Mouse (Mus musculus): ENCODE results near the gene Marveld3. TPM values are rescaled to one million over a fixed set of nuclear protein-coding genes. Genes with fewer than 3 reads are reported as not detected.

The Marveld3 gene
- polyA plus RNA-seq, 1 experiment from 2014 or later, result 0.50 TPM

DNA sequence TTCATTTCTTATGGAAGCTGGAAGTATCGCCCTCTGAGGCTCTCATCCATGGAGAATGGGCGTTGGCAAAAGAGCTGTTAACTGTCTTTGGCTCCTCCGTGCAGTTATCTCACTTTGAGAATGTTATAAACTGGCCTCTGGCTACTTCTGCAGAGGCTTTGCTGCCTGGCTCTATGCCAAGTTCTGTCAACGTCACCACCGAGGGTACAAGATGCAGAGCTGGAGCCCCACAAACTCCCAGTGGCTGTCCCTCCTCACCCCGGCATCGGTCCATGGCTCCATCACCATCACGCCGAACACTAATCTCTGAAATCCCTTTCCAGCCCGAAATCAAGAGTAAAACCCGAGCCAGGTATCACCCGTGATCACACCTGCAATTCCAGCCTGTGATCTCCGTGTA is 1.4 kb upstream of the Marveld3 start:
- Histone ChIP-seq H3K36me3 (no peaks in the 10 kb centered on the region), H3K9me3 (no peaks in the 10 kb centered on the region), H3K4me3 (replicated peaks) (no peak overlapping the region), H3K4me2 (no peak overlapping the region), H3K4me1 (replicated peaks) (peaks cover 15% of the 10 kb centered on the region), H3K27ac (no peak overlapping the region), H3K9ac (replicated peaks) (no peak overlapping the region), H3K27me3 (peaks cover 68% of the 10 kb centered on the region)
- ATAC-seq (ENCODE audit: insufficient number of reproducible peaks, insufficient read depth, low FRiP score, low TSS enrichment, low read depth), result no peak
- WGBS, result 74% methylated on average over 13 of the region's 13 CpGs

- 70% methylated on average over 9 of the region's 9 CpGs for WGBS
- Histone ChIP-seq H3K4me2 (no peak overlapping the region), H3K36me3 (no peaks in the 10 kb centered on the region), H3K4me1 (replicated peaks) (peaks cover 20% of the 10 kb centered on the region), H3K27ac (no peak overlapping the region), H3K4me3 (replicated peaks) (no peak overlapping the region), H3K27me3 (peaks cover 63% of the 10 kb centered on the region), H3K9ac (replicated peaks) (no peak overlapping the region), H3K9me3 (no peaks in the 10 kb centered on the region)
- no peak for ATAC-seq (ENCODE audit: insufficient number of reproducible peaks, insufficient read depth, low FRiP score, low TSS enrichment, low read depth)
Measured at GRCm38 (mm10) chr8:109962896-109963295, 893 bp upstream of the Marveld3 start.

- Histone ChIP-seq H3K36me3 (no peaks in the 10 kb centered on the region), H3K4me2 (no peak overlapping the region), H3K9ac (replicated peaks) (no peak overlapping the region), H3K27me3 (peaks cover 72% of the 10 kb centered on the region), H3K4me3 (replicated peaks) (no peak overlapping the region), H3K4me1 (replicated peaks) (peaks cover 31% of the 10 kb centered on the region), H3K9me3 (no peaks in the 10 kb centered on the region), H3K27ac (no peak overlapping the region)
- no peak for ATAC-seq (ENCODE audit: insufficient number of reproducible peaks, insufficient read depth, low FRiP score, low TSS enrichment, low read depth)
- WGBS, result 83% methylated on average over 4 of the region's 4 CpGs
Measured at GRCm38 (mm10) chr8:109959112-109959511, 2.9 kb downstream of the Marveld3 start.

- 30% methylated on average over 9 of the region's 12 CpGs for WGBS
- Histone ChIP-seq H3K36me3 (no peaks in the 10 kb centered on the region), H3K27me3 (peaks cover 72% of the 10 kb centered on the region), H3K27ac (peak overlapping the region; percentile 12; the same call in 1 of the 2 replicates), H3K4me3 (replicated peaks) (no peak overlapping the region), H3K4me2 (no peak overlapping the region), H3K9me3 (no peaks in the 10 kb centered on the region), H3K4me1 (replicated peaks) (peaks cover 26% of the 10 kb centered on the region), H3K9ac (replicated peaks) (peak overlapping the region; percentile 34; the same call in 1 of the 2 replicates)
- ATAC-seq (ENCODE audit: insufficient number of reproducible peaks, insufficient read depth, low FRiP score, low TSS enrichment, low read depth), result no peak
Measured at GRCm38 (mm10) chr8:109958036-109958655, 3.9 kb downstream of the Marveld3 start.

- peak; percentile 50 for ATAC-seq (ENCODE audit: insufficient number of reproducible peaks, insufficient read depth, low FRiP score, low TSS enrichment, low read depth)
- Histone ChIP-seq H3K27me3 (peaks cover 69% of the 10 kb centered on the region), H3K4me3 (replicated peaks) (no peak overlapping the region), H3K4me2 (peak overlapping the region; percentile 36), H3K4me1 (replicated peaks) (peaks cover 24% of the 10 kb centered on the region), H3K27ac (0 out of 2 replicates have a peak overlapping the region, but pooled peaks have one; percentile 29), H3K9me3 (no peaks in the 10 kb centered on the region), H3K9ac (replicated peaks) (no peak overlapping the region), H3K36me3 (no peaks in the 10 kb centered on the region)
- WGBS, result 8% methylated on average over 16 of the region's 16 CpGs
Measured at GRCm38 (mm10) chr8:109957167-109958028, 4.6 kb downstream of the Marveld3 start.

DNA sequence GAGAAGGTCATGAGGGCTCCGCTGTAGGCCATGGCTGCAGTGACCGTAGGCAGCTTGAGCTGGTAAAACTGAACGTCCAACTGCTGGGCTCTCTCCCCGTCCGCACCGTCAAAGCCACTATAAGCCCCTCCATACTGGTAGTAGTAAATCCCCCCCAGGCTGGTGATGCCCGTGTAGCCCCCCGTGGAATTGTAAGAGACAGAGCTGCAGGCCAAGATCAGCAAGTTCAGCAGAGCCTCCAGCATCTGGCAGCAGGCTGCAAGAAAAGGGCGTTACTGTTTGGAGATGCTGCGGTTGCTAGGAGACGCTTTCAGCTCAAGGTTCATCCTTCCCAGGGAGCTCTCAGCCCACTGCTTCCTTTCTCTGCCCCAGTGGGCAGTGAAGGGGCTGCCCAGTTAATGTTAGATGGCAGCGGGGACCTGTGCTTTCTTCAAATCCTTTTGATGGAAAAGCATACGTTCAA is 7.5 kb downstream of the Marveld3 start:
- WGBS, result 57% methylated on average over 13 of the region's 13 CpGs
- H3K9me3 ChIP-seq, result no peaks in the 10 kb centered on the region
- H3K9ac ChIP-seq (replicated peaks), result no peak overlapping the region
- H3K27me3 ChIP-seq, result peaks cover 68% of the 10 kb centered on the region
- H3K27ac ChIP-seq, result no peak overlapping the region
- H3K4me3 ChIP-seq (replicated peaks), result no peak overlapping the region
- no peak for ATAC-seq (ENCODE audit: insufficient number of reproducible peaks, insufficient read depth, low FRiP score, low TSS enrichment, low read depth)
- H3K36me3 ChIP-seq, result no peaks in the 10 kb centered on the region
- no peak overlapping the region for H3K4me2 ChIP-seq
- H3K4me1 ChIP-seq (replicated peaks), result peaks cover 18% of the 10 kb centered on the region

DNA sequence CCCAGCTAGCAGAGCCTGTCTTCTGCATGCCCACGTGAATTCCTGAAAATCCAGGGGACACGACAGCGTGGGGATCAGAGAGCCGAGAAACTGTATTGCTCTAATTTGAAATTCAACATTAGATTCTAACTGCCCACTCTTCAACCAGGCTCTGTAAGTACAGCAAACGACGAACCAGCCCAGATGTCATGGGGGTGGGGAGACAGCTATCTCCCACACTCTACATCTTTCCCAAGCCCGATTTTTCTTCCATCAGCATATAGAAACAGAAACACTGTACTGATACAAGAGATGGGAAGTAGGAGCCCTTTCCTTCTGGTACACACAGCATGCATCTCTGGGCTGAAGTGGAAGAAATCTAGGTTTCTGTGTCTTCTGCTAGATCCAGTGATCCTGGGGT is 9.8 kb downstream of the Marveld3 start:
- H3K27me3 ChIP-seq, result peaks cover 76% of the 10 kb centered on the region
- H3K4me3 ChIP-seq (replicated peaks), result no peak overlapping the region

DNA sequence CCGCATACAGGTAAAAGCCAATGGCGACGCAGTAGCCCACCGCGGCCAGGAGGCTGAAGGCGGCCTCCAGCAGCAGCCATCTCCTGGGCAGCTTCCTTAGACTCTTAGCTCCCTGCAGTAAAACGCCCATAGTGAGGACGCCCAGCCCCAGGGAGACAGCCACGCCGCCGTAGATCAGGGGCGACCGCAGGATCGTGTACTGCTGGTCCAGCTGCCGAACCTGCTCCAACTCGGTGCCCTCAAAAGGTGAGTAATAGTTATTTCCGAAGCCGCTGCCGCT is 13.8 kb downstream of the Marveld3 start:
- Histone ChIP-seq H3K27me3 (peaks cover 76% of the 10 kb centered on the region), H3K27ac (no peak overlapping the region), H3K36me3 (peaks cover 7% of the 10 kb centered on the region), H3K4me2 (peak overlapping the region; percentile 77), H3K4me1 (replicated peaks) (peaks cover 28% of the 10 kb centered on the region), H3K9me3 (no peaks in the 10 kb centered on the region), H3K4me3 (replicated peaks) (peak overlapping the region; percentile 40), H3K9ac (replicated peaks) (peak overlapping the region; percentile 37)
- ATAC-seq (ENCODE audit: insufficient number of reproducible peaks, insufficient read depth, low FRiP score, low TSS enrichment, low read depth), result no peak
- 5% methylated on average over 19 of the region's 19 CpGs for WGBS

More for the DNA sequence above, 9.8 kb downstream of the Marveld3 start:
- Histone ChIP-seq H3K36me3 (no peaks in the 10 kb centered on the region), H3K9me3 (no peaks in the 10 kb centered on the region), H3K9ac (replicated peaks) (no peak overlapping the region), H3K27ac (no peak overlapping the region), H3K4me2 (no peak overlapping the region), H3K4me1 (replicated peaks) (peaks cover 15% of the 10 kb centered on the region)
- 76% methylated on average over 7 of the region's 7 CpGs for WGBS
- no peak for ATAC-seq (ENCODE audit: insufficient number of reproducible peaks, insufficient read depth, low FRiP score, low TSS enrichment, low read depth)

DNA sequence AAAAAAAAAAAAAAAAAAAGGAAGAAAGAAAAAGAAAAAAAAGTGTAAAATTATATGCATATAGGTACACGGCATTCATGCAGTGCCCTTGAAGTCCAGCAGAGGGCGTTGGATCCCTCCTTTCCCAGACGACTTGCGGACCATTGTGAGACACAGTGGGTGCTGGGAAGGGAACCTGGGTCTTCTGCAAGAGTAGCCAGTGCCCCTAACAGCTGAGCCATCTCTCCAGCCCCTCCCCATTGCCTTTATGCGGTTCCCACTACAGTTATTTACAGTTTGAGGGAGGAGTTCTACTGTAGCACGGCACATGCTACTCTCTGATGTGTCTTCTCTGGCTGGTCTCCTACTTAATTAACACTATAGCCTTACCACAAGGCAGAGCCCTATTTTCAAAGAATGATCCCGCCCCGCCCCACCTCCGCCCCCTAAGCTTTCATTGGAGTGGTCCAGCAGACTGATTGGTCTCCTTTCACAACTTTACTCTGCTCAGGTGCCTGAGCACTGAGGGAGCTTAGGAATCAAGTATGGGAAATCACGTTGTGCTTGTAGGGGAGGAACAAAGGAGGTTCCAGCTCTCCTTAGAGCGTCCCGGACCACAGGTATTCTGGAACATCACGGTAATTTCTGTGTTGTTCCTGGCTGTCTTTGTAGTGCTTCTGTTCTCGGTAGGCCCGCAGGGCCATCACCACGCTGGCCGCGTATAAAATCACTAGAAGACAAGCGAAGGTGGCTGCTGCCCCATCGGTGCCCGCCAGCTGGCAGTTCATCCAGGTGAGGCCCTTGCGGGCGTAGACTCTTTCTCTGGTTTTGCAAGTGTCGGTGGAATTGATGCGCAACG is 14.3 kb downstream of the Marveld3 start:
- Histone ChIP-seq H3K4me3 (replicated peaks) (peak overlapping the region; percentile 40), H3K4me1 (replicated peaks) (peaks cover 28% of the 10 kb centered on the region), H3K4me2 (peak overlapping the region; percentile 77), H3K27ac (no peak overlapping the region), H3K27me3 (peaks cover 76% of the 10 kb centered on the region), H3K36me3 (peaks cover 13% of the 10 kb centered on the region), H3K9ac (replicated peaks) (peak overlapping the region; percentile 37), H3K9me3 (no peaks in the 10 kb centered on the region)
- ATAC-seq (ENCODE audit: insufficient number of reproducible peaks, insufficient read depth, low FRiP score, low TSS enrichment, low read depth), result peak; percentile 58; the same call in 1 of the 2 replicates
- WGBS, result 2% methylated on average over 26 of the region's 26 CpGs

DNA sequence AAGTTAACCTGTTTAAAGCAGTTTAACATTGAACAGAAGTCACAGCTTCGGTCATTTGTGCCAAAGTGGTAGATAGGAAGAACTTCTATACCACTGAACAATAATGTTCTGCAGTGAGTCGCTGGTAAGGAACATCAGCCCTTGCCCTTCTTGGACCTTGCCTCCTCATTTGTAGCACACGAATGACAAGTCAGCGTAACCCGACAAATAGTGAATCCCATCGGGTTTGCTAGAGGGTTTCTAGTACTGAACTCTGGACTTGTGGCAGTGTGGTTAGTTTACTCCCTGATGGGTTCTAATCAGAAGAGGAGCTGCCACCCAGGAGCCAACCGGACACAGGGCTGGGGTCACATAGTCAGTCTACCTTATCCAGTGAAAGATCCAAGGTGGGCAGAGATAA is 15.7 kb downstream of the Marveld3 start:
- no peak overlapping the region for H3K27ac ChIP-seq
- H3K27me3 ChIP-seq, result peaks cover 66% of the 10 kb centered on the region
- no peak for ATAC-seq (ENCODE audit: insufficient number of reproducible peaks, insufficient read depth, low FRiP score, low TSS enrichment, low read depth)
- H3K4me1 ChIP-seq (replicated peaks), result peaks cover 28% of the 10 kb centered on the region
- H3K4me3 ChIP-seq (replicated peaks), result no peak overlapping the region
- 87% methylated on average over 7 of the region's 7 CpGs for WGBS
- H3K4me2 ChIP-seq, result no peak overlapping the region
- H3K36me3 ChIP-seq, result peaks cover 19% of the 10 kb centered on the region
- no peak overlapping the region for H3K9ac ChIP-seq (replicated peaks)
- no peaks in the 10 kb centered on the region for H3K9me3 ChIP-seq

GRCm38 (mm10) chr8:109945694-109946093 is 16.3 kb downstream of the Marveld3 start:
- 77% methylated on average over 7 of the region's 7 CpGs for WGBS
- no peak for ATAC-seq (ENCODE audit: insufficient number of reproducible peaks, insufficient read depth, low FRiP score, low TSS enrichment, low read depth)
- H3K4me1 ChIP-seq (replicated peaks), result peaks cover 28% of the 10 kb centered on the region

More at GRCm38 (mm10) chr8:109945694-109946093, 16.3 kb downstream of the Marveld3 start:
- Histone ChIP-seq H3K36me3 (peaks cover 25% of the 10 kb centered on the region), H3K4me3 (replicated peaks) (no peak overlapping the region), H3K27me3 (peaks cover 61% of the 10 kb centered on the region), H3K9me3 (no peaks in the 10 kb centered on the region), H3K27ac (no peak overlapping the region), H3K4me2 (no peak overlapping the region), H3K9ac (replicated peaks) (no peak overlapping the region)

All from limb, embryonic 12.5 days (tissue).